Mouse (Mus musculus) megakaryocyte, embryonic 14.5 days (primary cell): ENCODE measurements around the gene Snrnp35. TPM values are rescaled to one million over a fixed set of nuclear protein-coding genes. Genes with fewer than 3 reads are reported as not detected.

Source experiments
- H3K27me3 ChIP-seq: replicated peaks from 2 replicates; pipeline ENCODE3; 2012; ENCODE audit warnings: inconsistent platforms
- H3K36me3 ChIP-seq: replicated peaks from 2 replicates; pipeline ENCODE3; 2012; ENCODE audit warnings: low read length, inconsistent platforms, mixed read lengths
- H3K4me1 ChIP-seq: 2 replicates; pipeline ENCODE4 v1.6.1; 2012; ENCODE audit warnings: inconsistent platforms
- H3K4me3 ChIP-seq: replicated peaks from 2 replicates; pipeline ENCODE3; 2012; ENCODE audit warnings: moderate library complexity, mild to moderate bottlenecking, inconsistent platforms
- H3K9me3 ChIP-seq: 2 replicates; pipeline ENCODE4 v1.6.1; 2012; ENCODE audit warnings: inconsistent platforms
- FLI1 ChIP-seq: IDR thresholded peaks from 2 replicates; pipeline ENCODE4 v1.6.1; 2012; ENCODE audit warnings: low read length, inconsistent platforms, mixed read lengths
- GATA1 ChIP-seq: IDR thresholded peaks from 3 replicates; pipeline ENCODE4 v1.6.1; 2012; ENCODE audit warnings: mixed read lengths, low read length, inconsistent platforms, borderline replicate concordance
- polyA plus RNA-seq: library from polyadenylated mRNA; stranded (reverse); fragments of >175 nt; gene quantifications from 2 replicates; pipeline ENCODE4 v1.2.3, GENCODE M21; 2012; ENCODE audit warnings: low replicate concordance; ENCODE audit not compliant: insufficient read depth

Gene Snrnp35
- polyA plus RNA-seq, result 8.7 and 27.1 TPM in 2 replicates

DNA sequence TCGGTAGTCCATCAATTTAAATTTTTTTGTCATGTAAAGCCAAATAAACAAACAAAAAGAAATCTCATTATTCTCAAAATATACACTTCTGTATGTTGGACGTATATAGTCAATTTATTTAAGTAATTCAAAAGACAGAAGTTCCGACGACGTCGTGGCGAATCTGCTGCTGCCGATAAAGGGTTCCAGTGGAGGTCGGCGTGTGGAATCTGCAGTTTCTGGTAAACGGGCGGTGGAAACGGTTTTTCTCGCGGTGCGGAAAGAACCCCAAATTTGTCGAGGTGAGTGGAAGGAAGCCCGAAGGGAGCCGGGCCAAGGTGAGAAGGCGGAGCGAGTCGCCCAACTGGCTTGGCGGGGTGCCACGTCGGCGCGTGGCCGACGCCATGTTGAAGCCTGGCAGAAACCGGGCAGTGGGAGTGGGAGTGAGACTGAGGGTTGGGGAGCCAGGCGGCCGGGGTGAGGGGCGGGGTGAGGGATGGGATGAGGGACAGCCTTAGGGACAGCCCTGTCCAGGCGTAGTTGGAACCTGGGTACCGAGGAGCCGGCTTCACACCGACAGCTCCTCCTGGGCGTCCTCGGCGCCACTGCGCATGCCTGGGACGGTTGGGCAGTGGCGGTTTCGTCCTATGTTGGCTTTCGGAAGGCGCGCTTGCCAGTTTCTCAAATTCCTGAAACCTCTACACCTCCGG, at the start of gene Snrnp35:
Gene Snrnp35 (plus strand): TSS at position 169 of the 689 bp plus-strand sequence.
- peaks cover 52% of the 10 kb centered on the region for H3K4me1 ChIP-seq
- no peaks in the 10 kb centered on the region for H3K27me3 ChIP-seq
- peaks cover 25% of the 10 kb centered on the region for H3K36me3 ChIP-seq
- TF ChIP-seq GATA1 (no peak), FLI1 (no peak)
- H3K9me3 ChIP-seq, result no peaks in the 10 kb centered on the region
- peak within 1 kb of the TSS; percentile 98 for H3K4me3 ChIP-seq

DNA sequence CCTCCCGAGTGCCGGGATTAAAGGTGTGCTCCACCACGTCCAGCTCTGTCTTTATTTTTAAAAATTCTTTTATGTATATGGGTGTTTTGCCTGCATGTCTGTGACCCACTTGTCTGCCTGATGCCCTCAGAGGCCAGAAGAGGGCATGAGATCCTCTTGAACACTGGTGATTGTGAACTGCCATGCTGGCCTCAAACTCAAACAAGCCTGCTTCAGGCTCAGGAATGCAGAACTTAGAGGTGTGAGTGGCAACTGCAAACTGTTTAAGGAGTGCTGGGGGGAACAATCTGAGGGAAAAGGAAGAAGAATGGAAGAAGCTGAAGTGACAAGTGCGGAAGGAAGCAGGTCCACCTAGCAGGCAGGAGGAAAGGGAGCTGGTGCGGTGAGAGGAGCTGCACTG, 44.7 kb upstream of the Snrnp35 start:
- peaks cover 45% of the 10 kb centered on the region for H3K4me1 ChIP-seq
- no peak for TF ChIP-seq GATA1
- no peak for TF ChIP-seq FLI1
- peak overlapping the region; percentile 67 for H3K4me3 ChIP-seq
- no peaks in the 10 kb centered on the region for H3K27me3 ChIP-seq
- no peaks in the 10 kb centered on the region for H3K9me3 ChIP-seq
- no peaks in the 10 kb centered on the region for H3K36me3 ChIP-seq

GRCm38 (mm10) chr5:124438746-124439145, 44.2 kb upstream of the Snrnp35 start:
- Histone ChIP-seq H3K4me1 (peaks cover 45% of the 10 kb centered on the region), H3K4me3 (peak overlapping the region; percentile 98), H3K27me3 (no peaks in the 10 kb centered on the region), H3K9me3 (no peaks in the 10 kb centered on the region), H3K36me3 (no peaks in the 10 kb centered on the region)
- no peak for TF ChIP-seq FLI1
- TF ChIP-seq GATA1, result no peak

GRCm38 (mm10) chr5:124439447-124440093, 43.4 kb upstream of the Snrnp35 start, which contains the start of gene Kmt5a:
Gene Kmt5a (plus strand): TSS chr5:124439930.
- peak; percentile 70; the same call in 1 of the 2 replicates for TF ChIP-seq FLI1
- no peak for TF ChIP-seq GATA1
- H3K4me3 ChIP-seq, result peak within 1 kb of the TSS; percentile 98
- H3K36me3 ChIP-seq, result no peaks in the 10 kb centered on the region
- no peaks in the 10 kb centered on the region for H3K9me3 ChIP-seq
- H3K27me3 ChIP-seq, result no peaks in the 10 kb centered on the region
- H3K4me1 ChIP-seq, result peaks cover 53% of the 10 kb centered on the region

DNA sequence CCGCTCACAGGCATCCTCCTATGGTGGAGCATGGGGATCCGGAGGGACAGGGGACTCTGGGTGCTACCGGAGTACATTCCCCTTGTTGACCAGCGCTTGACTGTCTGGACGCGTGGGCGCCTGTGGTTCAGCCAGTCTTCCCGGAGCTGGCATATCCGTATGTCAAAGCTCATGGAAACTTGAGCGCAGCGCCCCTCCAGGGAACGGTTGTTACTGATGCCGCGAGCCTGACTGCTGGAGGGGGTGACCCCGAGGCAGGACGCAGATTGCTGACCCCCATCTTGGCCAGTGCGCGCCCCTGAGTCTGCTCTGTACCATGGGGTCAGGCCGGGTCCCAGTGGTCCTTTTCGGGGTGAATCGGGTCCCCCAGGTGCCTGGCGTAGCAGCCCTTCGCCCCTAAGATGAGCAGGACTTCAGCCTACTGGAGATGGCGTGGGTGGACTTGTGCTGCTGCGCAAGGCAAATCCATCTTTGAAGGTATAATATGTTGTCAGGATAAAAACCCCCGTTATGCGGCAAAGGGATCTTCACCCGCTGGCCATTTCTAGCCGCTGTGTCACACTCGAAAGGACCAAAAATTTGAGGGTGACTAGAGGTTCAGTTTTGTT, 42.7 kb upstream of the Snrnp35 start:
- Histone ChIP-seq H3K4me1 (peaks cover 57% of the 10 kb centered on the region), H3K4me3 (peak overlapping the region; percentile 98), H3K27me3 (no peaks in the 10 kb centered on the region), H3K9me3 (no peaks in the 10 kb centered on the region), H3K36me3 (no peaks in the 10 kb centered on the region)
- no peak for TF ChIP-seq FLI1
- TF ChIP-seq GATA1, result no peak

GRCm38 (mm10) chr5:124442628-124443027, 40.3 kb upstream of the Snrnp35 start:
- TF ChIP-seq GATA1 (no peak), FLI1 (no peak)
- H3K36me3 ChIP-seq, result peaks cover 8% of the 10 kb centered on the region
- peak overlapping the region; percentile 74 for H3K4me3 ChIP-seq
- H3K27me3 ChIP-seq, result no peaks in the 10 kb centered on the region
- H3K9me3 ChIP-seq, result no peaks in the 10 kb centered on the region
- H3K4me1 ChIP-seq, result peaks cover 73% of the 10 kb centered on the region

GRCm38 (mm10) chr5:124444208-124444607, 38.7 kb upstream of the Snrnp35 start:
- peaks cover 76% of the 10 kb centered on the region for H3K4me1 ChIP-seq
- peaks cover 24% of the 10 kb centered on the region for H3K36me3 ChIP-seq
- peak overlapping the region; percentile 94 for H3K4me3 ChIP-seq

DNA sequence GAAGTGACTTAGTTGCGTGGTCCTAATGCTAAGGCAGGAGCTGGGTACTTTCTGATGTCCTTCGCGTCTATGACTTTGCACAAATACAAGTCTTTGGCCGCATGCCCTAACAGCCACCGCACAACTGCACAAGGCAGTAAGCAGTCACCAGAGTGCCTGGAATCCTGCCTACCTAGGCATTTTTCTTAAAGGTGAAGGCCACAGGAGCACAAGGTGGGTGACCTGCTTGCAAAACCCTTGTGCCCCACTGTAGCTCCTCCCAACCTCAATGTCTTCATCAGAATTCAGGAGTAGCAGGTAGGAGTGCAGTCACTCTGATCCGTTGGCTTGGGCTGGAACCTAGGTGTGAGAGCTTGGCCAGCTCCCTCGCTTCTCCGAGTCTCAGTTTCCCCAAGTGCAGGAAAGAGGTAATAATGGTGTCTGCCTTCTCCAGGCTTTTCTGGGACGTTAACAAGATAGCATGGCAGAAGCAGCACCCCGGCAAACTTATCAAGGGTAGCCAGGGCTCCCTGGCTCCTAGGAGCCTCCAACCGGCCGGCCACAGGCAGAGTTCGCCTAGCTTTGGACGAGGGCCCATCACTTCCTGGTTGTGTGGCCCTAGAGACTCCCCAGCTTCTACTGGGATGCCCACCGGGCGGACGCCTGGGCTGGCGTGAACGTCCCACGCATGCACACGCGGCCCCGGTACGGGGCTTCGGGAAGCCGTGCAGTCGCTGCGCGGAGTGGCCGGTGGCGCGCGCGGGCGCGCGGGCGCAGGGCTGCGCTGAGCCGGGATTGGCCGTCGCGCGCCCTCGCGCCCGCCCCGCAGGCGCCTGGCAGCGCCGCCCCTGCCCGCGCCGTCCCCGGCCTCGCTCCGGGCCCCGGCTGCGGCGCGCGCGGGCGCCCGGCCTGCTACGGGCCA, 38.0 kb upstream of the Snrnp35 start:
- H3K27me3 ChIP-seq, result no peaks in the 10 kb centered on the region
- TF ChIP-seq GATA1 (no peak), FLI1 (no peak)
- H3K36me3 ChIP-seq, result peaks cover 31% of the 10 kb centered on the region
- H3K9me3 ChIP-seq, result no peaks in the 10 kb centered on the region
- H3K4me3 ChIP-seq, result peak overlapping the region; percentile 94
- peaks cover 79% of the 10 kb centered on the region for H3K4me1 ChIP-seq

More at GRCm38 (mm10) chr5:124444208-124444607, 38.7 kb upstream of the Snrnp35 start:
- no peaks in the 10 kb centered on the region for H3K9me3 ChIP-seq
- H3K27me3 ChIP-seq, result no peaks in the 10 kb centered on the region
- TF ChIP-seq FLI1 (no peak), GATA1 (no peak)
